Mouse (Mus musculus) MEL (cell line): ENCODE measurements around the gene Acer1. TPM values are rescaled to one million over a fixed set of nuclear protein-coding genes. Genes with fewer than 3 reads are reported as not detected.

Experiments used
- DNase-seq: peaks from one replicate; pipeline ENCODE4 v3.0.0; 2011; ENCODE audit warnings: low read depth, low spot score
- H3K27ac ChIP-seq: 2 replicates; pipeline ENCODE4 v1.5.1; 2012; ENCODE audit warnings: low read depth, mild to moderate bottlenecking, control low read depth, low read length, moderate library complexity; ENCODE audit not compliant: control insufficient read depth
- H3K27me3 ChIP-seq, 2 experiments: fragments of 150-350 bp in 1 of 2; sonication (generic) in 1 of 2; 2 replicates each; pipeline ENCODE4 v1.6.1; 2012; ENCODE audit warnings: low read length in 2 of 2, mild to moderate bottlenecking in 2 of 2, improper control_type of control experiment in 1 of 2, moderate library complexity in 1 of 2; ENCODE audit not compliant: insufficient read depth in 2 of 2, control insufficient read depth in 1 of 2
- H3K36me3 ChIP-seq, 2 experiments: 2 replicates each; pipeline ENCODE4 v1.6.1; 2012 to 2014; ENCODE audit warnings: low read length in 2 of 2, improper control_type of control experiment in 1 of 2, inconsistent platforms in 1 of 2, mild to moderate bottlenecking in 1 of 2; ENCODE audit not compliant: insufficient read depth in 2 of 2, control insufficient read depth in 1 of 2
- H3K4me1 ChIP-seq, 2 experiments: fragments of 150-350 bp in 1 of 2; sonication (generic) in 1 of 2; 2 replicates each; pipeline ENCODE4 v1.6.1; 2012; ENCODE audit warnings: low read length in 2 of 2, improper control_type of control experiment in 1 of 2, mild to moderate bottlenecking in 1 of 2; ENCODE audit not compliant: insufficient read depth in 2 of 2, control insufficient read depth in 1 of 2
- H3K4me3 ChIP-seq, 2 experiments: fragments of 150-350 bp in 1 of 2; sonication (generic) in 1 of 2; 2 replicates each; pipeline ENCODE4 v1.5.1; 2012; ENCODE audit warnings: low read depth in 2 of 2, low read length in 2 of 2, mild to moderate bottlenecking in 2 of 2, moderate library complexity in 2 of 2, control low read depth in 1 of 2, improper control_type of control experiment in 1 of 2; ENCODE audit not compliant: control insufficient read depth in 1 of 2, insufficient read depth in 1 of 2
- H3K79me2 ChIP-seq: 2 replicates; pipeline ENCODE4 v1.6.1; 2012; ENCODE audit warnings: mild to moderate bottlenecking, low read length, moderate library complexity; ENCODE audit not compliant: control insufficient read depth, poor library complexity, insufficient read depth
- H3K9ac ChIP-seq: 2 replicates; pipeline ENCODE4 v1.6.1; 2012; ENCODE audit warnings: low read depth, mild to moderate bottlenecking, control low read depth, low read length, moderate library complexity; ENCODE audit not compliant: control insufficient read depth, poor library complexity, severe bottlenecking
- H3K9me3 ChIP-seq: fragments of 150-350 bp; sonication (generic); replicated peaks from 2 replicates; pipeline ENCODE4 v1.6.1; 2012; ENCODE audit warnings: mild to moderate bottlenecking, low read length, improper control_type of control experiment, moderate library complexity; ENCODE audit not compliant: insufficient read depth
- BHLHE40 ChIP-seq: IDR thresholded peaks from 2 replicates; pipeline ENCODE4 v1.6.1; 2012; ENCODE audit warnings: low read depth, mild to moderate bottlenecking, inconsistent platforms, low read length, improper control_type of control experiment, borderline replicate concordance
- CHD2 ChIP-seq: IDR thresholded peaks from 2 replicates; pipeline ENCODE4 v1.6.1; 2011; ENCODE audit warnings: low read length, improper control_type of control experiment
- CTCF ChIP-seq, 3 experiments: IDR thresholded peaks in 2 of 3; conservative IDR thresholded peaks in 1 of 3; 2 replicates each; pipeline ENCODE4 v1.5.1; 2011 to 2012; ENCODE audit warnings: low read length in 3 of 3, low read depth in 2 of 3, mild to moderate bottlenecking in 2 of 3, improper control_type of control experiment in 1 of 3, inconsistent platforms in 1 of 3, mixed read lengths in 1 of 3, moderate library complexity in 1 of 3; ENCODE audit not compliant: control insufficient read depth in 1 of 3, insufficient read depth in 1 of 3, poor library complexity in 1 of 3, severe bottlenecking in 1 of 3
- E2F4 ChIP-seq: IDR thresholded peaks from 2 replicates; pipeline ENCODE4 v1.6.1; 2011; ENCODE audit warnings: low read depth, low read length, improper control_type of control experiment, borderline replicate concordance
- ELF1 ChIP-seq: IDR thresholded peaks from 2 replicates; pipeline ENCODE4 v1.6.1; 2014; ENCODE audit warnings: low read depth, mild to moderate bottlenecking, inconsistent platforms, low read length, improper control_type of control experiment, moderate library complexity
- EP300 ChIP-seq, 2 experiments: IDR thresholded peaks; 2 replicates each; pipeline ENCODE4 v1.6.1; 2011; ENCODE audit warnings: improper control_type of control experiment in 2 of 2, low read length in 2 of 2, low read depth in 1 of 2, mild to moderate bottlenecking in 1 of 2
- ETS1 ChIP-seq: IDR thresholded peaks from 2 replicates; pipeline ENCODE4 v1.6.1; 2012; ENCODE audit warnings: low read depth, mild to moderate bottlenecking, inconsistent platforms, low read length, improper control_type of control experiment, moderate library complexity
- GABPA ChIP-seq: IDR thresholded peaks from 2 replicates; pipeline ENCODE4 v1.6.1; 2012; ENCODE audit warnings: low read depth, mild to moderate bottlenecking, inconsistent platforms, low read length, improper control_type of control experiment, moderate library complexity
- GATA1 ChIP-seq: IDR thresholded peaks from 2 replicates; pipeline ENCODE4 v1.6.1; 2011; ENCODE audit warnings: low read depth, low read length, improper control_type of control experiment
- HCFC1 ChIP-seq: IDR thresholded peaks from 2 replicates; pipeline ENCODE4 v1.6.1; 2012; ENCODE audit warnings: low read depth, mild to moderate bottlenecking, inconsistent platforms, low read length, improper control_type of control experiment, moderate library complexity
- JUND ChIP-seq: IDR thresholded peaks from 2 replicates; pipeline ENCODE4 v1.6.1; 2011; ENCODE audit warnings: low read depth, mild to moderate bottlenecking, improper control_type of control experiment, low read length
- MAX ChIP-seq: IDR thresholded peaks from 2 replicates; pipeline ENCODE4 v1.6.1; 2011; ENCODE audit warnings: low read length, improper control_type of control experiment
- MAZ ChIP-seq: IDR thresholded peaks from 2 replicates; pipeline ENCODE4 v1.6.1; 2012; ENCODE audit warnings: low read depth, mild to moderate bottlenecking, inconsistent platforms, low read length, improper control_type of control experiment
- MEF2A ChIP-seq: IDR thresholded peaks from 2 replicates; pipeline ENCODE4 v1.6.1; 2014; ENCODE audit warnings: low read depth, mild to moderate bottlenecking, inconsistent platforms, low read length, improper control_type of control experiment; ENCODE audit not compliant: poor library complexity, insufficient replicate concordance, severe bottlenecking; ENCODE audit errors: extremely low read depth
- MXI1 ChIP-seq: IDR thresholded peaks from 2 replicates; pipeline ENCODE4 v1.6.1; 2011; ENCODE audit warnings: mild to moderate bottlenecking, low read depth, low read length, improper control_type of control experiment
- MYB ChIP-seq: IDR thresholded peaks from 2 replicates; pipeline ENCODE4 v1.6.1; 2011; ENCODE audit warnings: mild to moderate bottlenecking, low read depth, low read length, improper control_type of control experiment
- MYC ChIP-seq: IDR thresholded peaks from 2 replicates; pipeline ENCODE4 v1.6.1; 2011; ENCODE audit warnings: low read depth, mild to moderate bottlenecking, low read length, improper control_type of control experiment, moderate library complexity
- NELFE ChIP-seq: IDR thresholded peaks from 2 replicates; pipeline ENCODE4 v1.6.1; 2011; ENCODE audit warnings: low read depth, low read length, improper control_type of control experiment
- NRF1 ChIP-seq: IDR thresholded peaks from 2 replicates; pipeline ENCODE4 v1.6.1; 2014; ENCODE audit warnings: low read depth, mild to moderate bottlenecking, inconsistent platforms, low read length, improper control_type of control experiment, moderate library complexity; ENCODE audit not compliant: poor library complexity, insufficient read depth, severe bottlenecking
- POLR2A ChIP-seq, 2 experiments: IDR thresholded peaks; 2 replicates each; pipeline ENCODE4 v1.6.1; 2011 to 2012; ENCODE audit warnings: low read length in 2 of 2, mild to moderate bottlenecking in 2 of 2, control low read depth in 1 of 2, improper control_type of control experiment in 1 of 2, low read depth in 1 of 2, moderate library complexity in 1 of 2; ENCODE audit not compliant: control insufficient read depth in 1 of 2, insufficient read depth in 1 of 2, poor library complexity in 1 of 2
- POLR2AphosphoS2 ChIP-seq: IDR thresholded peaks from 2 replicates; pipeline ENCODE4 v1.6.1; 2011; ENCODE audit warnings: low read length, improper control_type of control experiment
- POLR2AphosphoS5 ChIP-seq: IDR thresholded peaks from 2 replicates; pipeline ENCODE4 v1.6.1; 2012; ENCODE audit warnings: low read depth, borderline replicate concordance, mild to moderate bottlenecking, inconsistent platforms, low read length, moderate library complexity, mixed read lengths
- SIN3A ChIP-seq: IDR thresholded peaks from 2 replicates; pipeline ENCODE4 v1.6.1; 2012; ENCODE audit warnings: low read length, improper control_type of control experiment, inconsistent platforms
- SMC3 ChIP-seq: IDR thresholded peaks from 2 replicates; pipeline ENCODE4 v1.6.1; 2011; ENCODE audit warnings: low read depth, low read length, improper control_type of control experiment
- TCF12 ChIP-seq: IDR thresholded peaks from 2 replicates; pipeline ENCODE4 v1.6.1; 2014; ENCODE audit warnings: low read depth, mild to moderate bottlenecking, inconsistent platforms, low read length, improper control_type of control experiment, moderate library complexity
- USF1 ChIP-seq: IDR thresholded peaks from 2 replicates; pipeline ENCODE4 v1.6.1; 2014; ENCODE audit warnings: low read depth, mild to moderate bottlenecking, inconsistent platforms, low read length, improper control_type of control experiment, moderate library complexity
- USF2 ChIP-seq, 2 experiments: IDR thresholded peaks; 2 replicates each; pipeline ENCODE4 v1.6.1; 2011 to 2012; ENCODE audit warnings: improper control_type of control experiment in 2 of 2, low read length in 2 of 2, borderline replicate concordance in 1 of 2, inconsistent platforms in 1 of 2, low read depth in 1 of 2, mild to moderate bottlenecking in 1 of 2; ENCODE audit not compliant: insufficient read depth in 1 of 2
- ZC3H11A ChIP-seq: IDR thresholded peaks from 2 replicates; pipeline ENCODE4 v1.6.1; 2012; ENCODE audit warnings: low read depth, mild to moderate bottlenecking, inconsistent platforms, low read length, improper control_type of control experiment
- ZNF384 ChIP-seq: IDR thresholded peaks from 2 replicates; pipeline ENCODE4 v1.6.1; 2012; ENCODE audit warnings: low read depth, mild to moderate bottlenecking, inconsistent platforms, low read length, improper control_type of control experiment
- polyA plus RNA-seq, 2 experiments: library from polyadenylated mRNA; stranded (reverse) in 1 of 2; unstranded in 1 of 2; fragments of >175 nt in 1 of 2; fragments of >200 nt in 1 of 2; gene quantifications; 2 replicates each; pipeline versions ENCODE4 v1.2.1 to v1.2.4; 2012; ENCODE audit warnings: low replicate concordance in 2 of 2, low read depth in 1 of 2; ENCODE audit not compliant: insufficient read length in 2 of 2, insufficient read depth in 1 of 2, missing spikeins in 1 of 2
- total RNA-seq: library from RNA; depleted of rRNA; stranded (reverse); fragments of 300-350 nt; gene quantifications from 2 replicates; pipeline ENCODE4 v1.2.3, GENCODE M21; 2012

Gene Acer1
- total and polyA plus RNA-seq, 3 experiments, result 0.03 TPM; not detected in 2

DNA sequence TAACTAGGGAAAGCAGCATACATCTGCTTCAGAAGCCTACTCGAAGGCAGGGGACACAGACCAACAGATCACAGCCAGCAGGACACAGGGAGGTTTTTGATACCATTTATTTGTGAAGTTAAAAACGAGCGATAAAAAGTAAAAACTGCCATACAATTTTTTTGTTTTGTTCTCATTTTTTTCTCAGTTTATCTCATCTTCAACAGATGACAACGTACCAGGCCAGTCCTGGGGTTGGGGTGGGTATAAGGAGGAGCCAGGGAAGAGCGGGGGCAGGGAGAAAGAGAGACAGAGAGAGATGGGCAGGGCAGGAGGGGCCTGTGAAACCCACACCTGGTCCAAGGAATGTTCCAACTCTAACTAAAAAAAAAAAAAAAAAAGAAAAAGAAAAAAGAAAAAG, 39.0 kb upstream of the Acer1 start:
- Histone ChIP-seq H3K27me3 (no peaks in the 10 kb centered on the region), H3K9ac (no peak overlapping the region), H3K79me2 (no peaks in the 10 kb centered on the region)
- TF ChIP-seq SIN3A, result no peak
- TF ChIP-seq EP300 (IDR thresholded peaks at IDR 0.05; ENCODE audit: low read depth in 1 of 2, low read length in 2 of 2), result peak in 1 of 2 experiments; percentile 62; a peak in 2 of 4 replicates
- peak; percentile 51; the same call in 1 of the 2 replicates for TF ChIP-seq ETS1
- TF ChIP-seq MYC, result no peak
- TF ChIP-seq USF2 (IDR thresholded peaks at IDR 0.05; ENCODE audit: borderline replicate concordance in 1 of 2, insufficient read depth in 1 of 2, low read depth in 1 of 2, low read length in 2 of 2), result no peak
- TF ChIP-seq CTCF (IDR thresholded peaks at IDR 0.05 in 2 of 3, conservative IDR thresholded peaks at IDR 0.05 in 1 of 3; ENCODE audit: control insufficient read depth in 1 of 3, insufficient read depth in 1 of 3, low read depth in 2 of 3, low read length in 3 of 3, poor library complexity in 1 of 3, severe bottlenecking in 1 of 3), result no peak
- no peak for TF ChIP-seq POLR2AphosphoS5
- TF ChIP-seq CHD2, result no peak
- no peak for TF ChIP-seq GATA1
- no peak for TF ChIP-seq JUND
- no peak for TF ChIP-seq MAX
- TF ChIP-seq MEF2A, result no peak
- no peak for TF ChIP-seq HCFC1
- TF ChIP-seq E2F4, result no peak
- no peak for TF ChIP-seq MXI1
- no peak for TF ChIP-seq POLR2A (IDR thresholded peaks at IDR 0.05; ENCODE audit: control insufficient read depth in 1 of 2, insufficient read depth in 1 of 2, low read depth in 1 of 2, low read length in 2 of 2, poor library complexity in 1 of 2)
- no peak for TF ChIP-seq SMC3
- peak; percentile 84 for TF ChIP-seq ZNF384
- peak; percentile 37; the same call in 1 of the 2 replicates for TF ChIP-seq TCF12
- TF ChIP-seq, all 39 proteins: peak for 4
- no peaks in the 10 kb centered on the region for H3K9me3 ChIP-seq
- H3K4me1 ChIP-seq, result peaks cover 0 to 6% of the 10 kb centered on the region in 2 experiments; a peak in 1 of 4 replicates
- peaks cover 2 to 4% of the 10 kb centered on the region in 2 experiments for H3K36me3 ChIP-seq
- H3K4me3 ChIP-seq, result no peak overlapping the region
- peak overlapping the region; percentile 41 for H3K27ac ChIP-seq
- no peak for DNase-seq

DNA sequence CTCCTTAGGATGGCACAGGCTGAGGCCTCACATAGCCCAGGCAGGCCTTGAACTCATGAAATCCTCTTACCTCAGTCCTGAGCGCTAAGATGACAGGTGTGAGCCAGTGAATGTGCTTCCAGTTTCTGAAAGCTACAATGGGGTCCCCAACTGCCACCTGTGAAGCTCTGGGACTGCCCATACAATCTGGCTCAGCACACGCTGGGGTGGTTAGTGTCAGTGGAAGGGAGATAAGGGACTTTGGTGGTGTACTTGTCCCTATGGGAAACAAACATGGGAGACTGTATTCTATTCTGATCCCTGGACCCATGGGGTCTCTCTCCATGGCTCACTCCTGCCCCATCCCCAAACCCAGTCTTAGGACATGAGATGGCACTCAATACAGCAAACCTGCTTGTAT, 37.8 kb upstream of the Acer1 start:
- H3K36me3 ChIP-seq, result peaks cover 2% of the 10 kb centered on the region in 2 experiments; a peak in 3 of 4 replicates
- H3K79me2 ChIP-seq, result no peaks in the 10 kb centered on the region
- H3K27ac ChIP-seq, result no peak overlapping the region
- DNase-seq, result peak; percentile 51
- no peak overlapping the region for H3K9ac ChIP-seq
- no peak overlapping the region for H3K4me3 ChIP-seq
- peaks cover 0 to 6% of the 10 kb centered on the region in 2 experiments; a peak in 1 of 4 replicates for H3K4me1 ChIP-seq
- no peaks in the 10 kb centered on the region for H3K27me3 ChIP-seq
- H3K9me3 ChIP-seq, result no peaks in the 10 kb centered on the region
- TF ChIP-seq ELF1 (no peak), NELFE (no peak), ZC3H11A (no peak), MYB (0 out of 2 replicates have a peak, but pooled peaks have one; percentile 28), HCFC1 (no peak), CTCF (IDR thresholded peaks at IDR 0.05 in 2 of 3, conservative IDR thresholded peaks at IDR 0.05 in 1 of 3; ENCODE audit: control insufficient read depth in 1 of 3, insufficient read depth in 1 of 3, low read depth in 2 of 3, low read length in 3 of 3, poor library complexity in 1 of 3, severe bottlenecking in 1 of 3) (no peak), USF2 (IDR thresholded peaks at IDR 0.05; ENCODE audit: borderline replicate concordance in 1 of 2, insufficient read depth in 1 of 2, low read depth in 1 of 2, low read length in 2 of 2) (no peak), POLR2AphosphoS5 (no peak), MAX (no peak), SIN3A (no peak), GABPA (no peak), BHLHE40 (no peak), CHD2 (no peak), MAZ (no peak), SMC3 (no peak), NRF1 (no peak), TCF12 (peak; percentile 79), JUND (no peak), POLR2AphosphoS2 (no peak), USF1 (no peak), GATA1 (peak; percentile 47; the same call in 1 of the 2 replicates), MEF2A (no peak)
